Mouse (Mus musculus): ENCODE data around the gene Dnajc6. TPM values are rescaled to one million over a fixed set of nuclear protein-coding genes. Genes with fewer than 3 reads are reported as not detected.

Dnajc6 gene
- polyA plus RNA-seq, 1 experiment: 1.9 TPM

DNA sequence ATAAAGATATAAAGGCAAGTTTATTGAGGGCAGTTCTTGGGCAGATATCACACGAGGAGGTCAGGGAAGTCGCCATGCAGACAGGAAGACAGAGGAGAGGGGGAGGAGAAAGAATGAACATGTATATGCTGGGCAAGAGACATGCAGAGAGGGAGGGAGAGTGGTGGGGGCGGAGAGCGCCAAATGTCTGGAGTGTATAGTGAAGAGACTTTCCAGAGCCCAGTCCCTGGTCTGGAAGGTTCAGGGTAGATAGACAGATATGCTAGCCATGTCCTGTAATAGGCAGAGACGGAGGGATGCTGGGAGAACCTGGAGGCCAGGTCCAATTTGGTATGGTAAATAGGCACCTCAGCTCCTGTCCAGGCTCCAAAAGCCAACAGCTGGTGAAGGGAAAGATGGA, 83.1 kb downstream of the Dnajc6 start:
- Histone ChIP-seq H3K4me3 (replicated peaks; ENCODE audit: extremely low read depth, low read depth, low read length) (no peak overlapping the region), H3K4me1 (ENCODE audit: control insufficient read depth, insufficient read depth, low read length) (no peaks in the 10 kb centered on the region)
- TF ChIP-seq CTCF (IDR thresholded peaks at IDR 0.05; ENCODE audit: insufficient read depth, low read length) (no peak), POLR2A (IDR thresholded peaks at IDR 0.05; ENCODE audit: borderline replicate concordance, extremely low read depth, low read depth, low read length) (no peak)
- no peak for DNase-seq
- 59% methylated on average over 5 of the region's 5 CpGs for WGBS

DNA sequence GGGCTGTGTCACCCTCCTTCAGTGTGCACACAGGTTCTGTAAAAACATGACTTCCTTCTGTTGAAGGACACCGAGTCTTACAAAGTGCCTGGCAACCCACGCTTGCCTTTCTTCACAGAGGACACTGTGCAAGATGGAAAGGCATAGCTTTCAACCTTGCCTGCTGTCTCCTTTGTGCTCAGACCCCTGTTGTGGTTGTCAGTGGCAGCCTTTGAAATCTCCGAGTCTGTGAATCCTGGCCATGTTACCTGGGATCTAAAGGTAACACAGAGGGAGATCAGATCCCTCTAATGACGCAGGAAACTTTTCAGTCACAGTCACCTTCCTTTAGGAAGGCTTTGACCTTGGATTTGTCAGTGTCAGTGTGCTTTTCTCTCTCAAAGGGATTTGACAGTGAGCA, 84.7 kb downstream of the Dnajc6 start:
- no peak for DNase-seq
- TF ChIP-seq POLR2A (IDR thresholded peaks at IDR 0.05; ENCODE audit: borderline replicate concordance, extremely low read depth, low read depth, low read length) (no peak), CTCF (IDR thresholded peaks at IDR 0.05; ENCODE audit: insufficient read depth, low read length) (no peak)
- 73% methylated on average over 4 of the region's 4 CpGs for WGBS

GRCm38 (mm10) chr4:101582882-101583281, 86.4 kb downstream of the Dnajc6 start:
- H3K4me3 ChIP-seq (replicated peaks; ENCODE audit: extremely low read depth, low read depth, low read length): no peak overlapping the region
- no peak for TF ChIP-seq POLR2A (IDR thresholded peaks at IDR 0.05; ENCODE audit: borderline replicate concordance, extremely low read depth, low read depth, low read length)
- no peak for TF ChIP-seq CTCF (IDR thresholded peaks at IDR 0.05; ENCODE audit: insufficient read depth, low read length)
- no peaks in the 10 kb centered on the region for H3K4me1 ChIP-seq (ENCODE audit: control insufficient read depth, insufficient read depth, low read length)
- WGBS: 73% methylated on average over 2 of the region's 2 CpGs
- DNase-seq: no peak

More for the DNA sequence above, 84.7 kb downstream of the Dnajc6 start:
- Histone ChIP-seq H3K4me3 (replicated peaks; ENCODE audit: extremely low read depth, low read depth, low read length) (no peak overlapping the region), H3K4me1 (ENCODE audit: control insufficient read depth, insufficient read depth, low read length) (no peaks in the 10 kb centered on the region)

DNA sequence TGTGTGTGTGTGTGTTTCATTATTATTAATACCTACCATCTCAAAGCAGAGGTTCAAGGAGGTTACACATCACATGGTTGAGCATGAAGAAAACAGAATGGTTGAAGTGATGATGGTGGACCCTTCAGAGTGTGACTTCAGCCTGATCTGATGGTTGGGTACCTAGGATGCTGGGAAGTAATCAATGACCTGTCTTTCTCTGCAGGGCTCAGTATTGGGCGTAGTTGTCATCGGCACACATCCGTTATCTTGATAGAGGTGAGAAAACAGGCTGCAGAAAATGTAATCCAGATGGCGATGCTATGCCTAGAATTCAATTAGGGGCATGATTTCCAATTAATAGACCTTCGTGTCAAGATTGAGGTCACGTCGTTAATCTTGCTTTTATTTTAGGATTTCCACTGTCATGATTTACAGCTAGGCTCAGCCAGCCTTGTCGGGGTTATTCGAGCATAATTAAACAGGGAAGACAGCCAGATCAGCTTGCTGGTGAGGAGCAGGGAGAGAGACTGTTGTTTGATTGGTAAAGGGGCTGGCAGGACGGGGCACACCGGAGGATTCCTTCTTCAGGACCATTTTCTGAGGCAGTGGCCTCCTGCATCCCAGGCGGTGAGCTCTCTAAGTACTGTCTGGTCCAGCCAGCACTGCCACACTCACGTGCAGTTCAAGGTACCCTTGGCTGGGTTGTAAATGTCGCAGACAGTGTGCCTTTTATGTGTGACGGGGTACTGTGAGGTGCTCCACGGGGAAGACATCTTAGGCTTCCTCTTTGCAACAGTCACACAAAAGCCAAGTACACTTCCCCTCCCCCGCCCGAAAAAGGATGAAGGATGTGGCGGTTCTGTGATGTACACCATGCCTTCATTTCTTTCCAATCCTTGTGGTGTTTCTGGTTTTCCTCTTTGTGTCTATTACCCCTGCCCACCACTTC, 88.3 kb downstream of the Dnajc6 start:
- H3K4me1 ChIP-seq (ENCODE audit: control insufficient read depth, insufficient read depth, low read length): no peaks in the 10 kb centered on the region
- DNase-seq: no peak
- H3K4me3 ChIP-seq (replicated peaks; ENCODE audit: extremely low read depth, low read depth, low read length): no peak overlapping the region
- WGBS: 59% methylated on average over 19 of the region's 19 CpGs
- TF ChIP-seq CTCF (IDR thresholded peaks at IDR 0.05; ENCODE audit: insufficient read depth, low read length) (no peak), POLR2A (IDR thresholded peaks at IDR 0.05; ENCODE audit: borderline replicate concordance, extremely low read depth, low read depth, low read length) (no peak)

GRCm38 (mm10) chr4:101585455-101586184, 89.2 kb downstream of the Dnajc6 start:
- DNase-seq: no peak
- TF ChIP-seq POLR2A (IDR thresholded peaks at IDR 0.05; ENCODE audit: borderline replicate concordance, extremely low read depth, low read depth, low read length): no peak
- Histone ChIP-seq H3K4me1 (ENCODE audit: control insufficient read depth, insufficient read depth, low read length) (no peaks in the 10 kb centered on the region), H3K4me3 (replicated peaks; ENCODE audit: extremely low read depth, low read depth, low read length) (no peak overlapping the region)
- 52% methylated on average over 8 of the region's 8 CpGs for WGBS

GRCm38 (mm10) chr4:101588932-101589331, 92.5 kb downstream of the Dnajc6 start:
- H3K4me1 ChIP-seq (ENCODE audit: control insufficient read depth, insufficient read depth, low read length): no peaks in the 10 kb centered on the region
- DNase-seq: no peak
- H3K4me3 ChIP-seq (replicated peaks; ENCODE audit: extremely low read depth, low read depth, low read length): no peak overlapping the region
- TF ChIP-seq CTCF (IDR thresholded peaks at IDR 0.05; ENCODE audit: insufficient read depth, low read length): no peak
- no peak for TF ChIP-seq POLR2A (IDR thresholded peaks at IDR 0.05; ENCODE audit: borderline replicate concordance, extremely low read depth, low read depth, low read length)
- WGBS: 75% methylated on average over 8 of the region's 8 CpGs

DNA sequence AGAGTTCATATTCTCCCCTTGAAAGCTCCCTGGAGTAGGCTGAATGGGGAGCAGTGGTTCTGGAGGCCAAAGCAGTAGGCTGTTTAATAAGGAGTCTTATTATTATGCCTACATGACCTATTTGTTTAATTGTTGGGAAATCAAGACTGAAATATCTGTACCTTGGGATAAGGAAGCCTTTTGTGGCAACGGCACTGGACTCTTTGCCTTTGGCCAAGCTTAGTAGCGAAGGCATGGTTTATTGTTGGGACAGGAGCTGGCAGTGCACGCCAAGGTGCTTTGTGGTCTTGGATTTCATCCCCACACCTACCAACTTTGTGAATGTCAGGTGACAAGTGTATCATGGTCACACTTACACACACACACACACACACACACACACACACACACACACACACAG, 93.3 kb downstream of the Dnajc6 start:
- TF ChIP-seq CTCF (IDR thresholded peaks at IDR 0.05; ENCODE audit: insufficient read depth, low read length) (no peak), POLR2A (IDR thresholded peaks at IDR 0.05; ENCODE audit: borderline replicate concordance, extremely low read depth, low read depth, low read length) (no peak)
- WGBS: 96% methylated on average over 3 of the region's 3 CpGs
- Histone ChIP-seq H3K4me3 (replicated peaks; ENCODE audit: extremely low read depth, low read depth, low read length) (no peak overlapping the region), H3K4me1 (ENCODE audit: control insufficient read depth, insufficient read depth, low read length) (no peaks in the 10 kb centered on the region)
- no peak for DNase-seq

- Histone ChIP-seq H3K4me1 (ENCODE audit: control insufficient read depth, insufficient read depth, low read length) (no peaks in the 10 kb centered on the region), H3K4me3 (replicated peaks; ENCODE audit: extremely low read depth, low read depth, low read length) (no peak overlapping the region)
- DNase-seq: no peak
- no peak for TF ChIP-seq CTCF (IDR thresholded peaks at IDR 0.05; ENCODE audit: insufficient read depth, low read length)
- TF ChIP-seq POLR2A (IDR thresholded peaks at IDR 0.05; ENCODE audit: borderline replicate concordance, extremely low read depth, low read depth, low read length): no peak
- WGBS: 93% methylated on average over 1 of the region's 1 CpGs
Measured at GRCm38 (mm10) chr4:101591400-101591799, 95.0 kb downstream of the Dnajc6 start.

DNA sequence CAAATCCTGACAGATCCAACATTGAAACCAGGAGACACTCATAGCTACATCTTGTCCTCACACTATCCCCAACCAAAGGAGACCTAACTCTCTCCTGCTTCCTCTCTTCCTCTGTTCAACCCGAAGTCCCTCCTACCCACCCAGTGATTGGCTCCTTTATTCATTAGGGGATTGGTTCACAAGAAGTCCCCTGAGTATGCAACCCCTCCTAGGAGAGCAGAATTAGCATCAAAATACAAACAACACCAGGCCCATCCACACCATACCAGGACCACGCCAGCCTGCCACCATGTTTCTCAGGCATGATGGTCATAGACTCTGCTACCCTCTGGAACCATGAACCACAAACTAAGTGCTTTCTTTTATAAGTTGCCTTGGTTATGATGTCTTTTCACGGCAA, 96.0 kb downstream of the Dnajc6 start:
- WGBS: 75% methylated on average over 3 of the region's 3 CpGs
- no peaks in the 10 kb centered on the region for H3K4me1 ChIP-seq (ENCODE audit: control insufficient read depth, insufficient read depth, low read length)
- DNase-seq: no peak
- H3K4me3 ChIP-seq (replicated peaks; ENCODE audit: extremely low read depth, low read depth, low read length): no peak overlapping the region
- TF ChIP-seq POLR2A (IDR thresholded peaks at IDR 0.05; ENCODE audit: borderline replicate concordance, extremely low read depth, low read depth, low read length) (no peak), CTCF (IDR thresholded peaks at IDR 0.05; ENCODE audit: insufficient read depth, low read length) (no peak)

Measured in lung, adult 2 months (tissue).